ENCODE assay signal across 8 mouse cellular contexts in genomic region chr17:85089011-85089410, GRCm38 (mm10). TPM values are rescaled to one million over a fixed set of nuclear protein-coding genes. Genes with fewer than 3 reads are reported as not detected.
DNase-seq lines count a peak whose midpoint lies in the region; ATAC-seq and TF ChIP-seq lines count a peak whose summit lies in the region.

No protein-coding gene starts in this region.

- peak overlapping the region; percentile 99 for H3K27ac ChIP-seq in left cerebral cortex, adult 2 months
- H3K27ac ChIP-seq in midbrain, embryonic 13.5 days, result no peak overlapping the region

- peak overlapping the region; percentile 83 for H3K4me3 ChIP-seq in left cerebral cortex, adult 2 months
- H3K4me3 ChIP-seq in midbrain, embryonic 13.5 days (replicated peaks), result peak overlapping the region; percentile 94

- WGBS in midbrain, embryonic 13.5 days, result 43% methylated on average over 6 of the region's 6 CpGs

- no peak for TF ChIP-seq CTCF in left cerebral cortex, adult 2 months (IDR thresholded peaks at IDR 0.05)

- intact Hi-C loops in left cerebral cortex, adult 2 months (cut with DNase I), result loop anchor here (10.0 kb wide), 1 partner anchor 214 kb away; no protein-coding TSS in a partner anchor

- H3K9ac ChIP-seq in midbrain, embryonic 13.5 days (replicated peaks), result 0 out of 2 replicates have a peak overlapping the region, but pooled peaks have one; percentile 88

- H3K9me3 ChIP-seq in midbrain, embryonic 13.5 days, result no peaks in the 10 kb centered on the region

- H3K36me3 ChIP-seq in midbrain, embryonic 13.5 days, result no peaks in the 10 kb centered on the region

- no peaks in the 10 kb centered on the region for H3K27me3 ChIP-seq in midbrain, embryonic 13.5 days

- peaks cover 30% of the 10 kb centered on the region for H3K4me1 ChIP-seq in midbrain, embryonic 13.5 days (replicated peaks)

- no peak for ATAC-seq in midbrain, embryonic 13.5 days

- DNase-seq in left cerebral cortex, adult 2 months (ENCODE audit: extremely low spot score in 1 of 2, low spot score in 2 of 2), result no peak
- no peak for DNase-seq in left cerebral cortex, adult 11 months (ENCODE audit: low spot score)
- DNase-seq in cerebellum, adult 9-10 months, result peak; percentile 58
- DNase-seq in heart, postnatal 4 days, result peak; percentile 17
- no peak for DNase-seq in thymus, postnatal 10 days (ENCODE audit: low spot score in 2 of 2)
- DNase-seq in ovary, postnatal 36 days (ENCODE audit: low spot score), result no peak
- DNase-seq in B cell, adult 2 months, result no peak

- H3K4me2 ChIP-seq in midbrain, embryonic 13.5 days (replicated peaks), result peak overlapping the region; percentile 79

RNA-seq across cellular contexts. Expression of gene Prepl, which starts 1.0 kb away (rescaled TPM):
- total RNA-seq in left cerebral cortex, adult 2 months (2021), result 100 to 1,000 TPM; 370 to 404 TPM
- total RNA-seq in heart, postnatal 4 days (2021), result 100 to 1,000 TPM; 117 to 118 TPM
- 73.8 and 76.9 TPM in 2 replicates for polyA plus RNA-seq in midbrain, embryonic 13.5 days (2015; fragmentation: Nextera tagmentation; extraction: Ambion mirVana)

RNA-seq across cellular contexts. Expression of gene Camkmt, which starts 1.3 kb away (rescaled TPM):
- total RNA-seq in left cerebral cortex, adult 2 months (2021), result 10 to 100 TPM; 12.8 to 13.6 TPM
- total RNA-seq in heart, postnatal 4 days (2021), result 1 to 10 TPM; 4.1 to 5.3 TPM
- polyA plus RNA-seq in midbrain, embryonic 13.5 days (2015; fragmentation: Nextera tagmentation; extraction: Ambion mirVana), result 18.6 and 19.0 TPM in 2 replicates

Comparison
In these comparisons a context has a peak if more than half of its experiments do, and no peak if none do; other contexts are left out.
1. DNase-seq: peak in cerebellum, adult 9-10 months (single experiment) and heart, postnatal 4 days (single experiment); none in left cerebral cortex, adult 2 months (0 of 2), left cerebral cortex, adult 11 months (single experiment), thymus, postnatal 10 days (0 of 2), ovary, postnatal 36 days (single experiment) and B cell, adult 2 months (0 of 2).